7 mouse cellular contexts compared by ENCODE assay signal in the genomic region with DNA sequence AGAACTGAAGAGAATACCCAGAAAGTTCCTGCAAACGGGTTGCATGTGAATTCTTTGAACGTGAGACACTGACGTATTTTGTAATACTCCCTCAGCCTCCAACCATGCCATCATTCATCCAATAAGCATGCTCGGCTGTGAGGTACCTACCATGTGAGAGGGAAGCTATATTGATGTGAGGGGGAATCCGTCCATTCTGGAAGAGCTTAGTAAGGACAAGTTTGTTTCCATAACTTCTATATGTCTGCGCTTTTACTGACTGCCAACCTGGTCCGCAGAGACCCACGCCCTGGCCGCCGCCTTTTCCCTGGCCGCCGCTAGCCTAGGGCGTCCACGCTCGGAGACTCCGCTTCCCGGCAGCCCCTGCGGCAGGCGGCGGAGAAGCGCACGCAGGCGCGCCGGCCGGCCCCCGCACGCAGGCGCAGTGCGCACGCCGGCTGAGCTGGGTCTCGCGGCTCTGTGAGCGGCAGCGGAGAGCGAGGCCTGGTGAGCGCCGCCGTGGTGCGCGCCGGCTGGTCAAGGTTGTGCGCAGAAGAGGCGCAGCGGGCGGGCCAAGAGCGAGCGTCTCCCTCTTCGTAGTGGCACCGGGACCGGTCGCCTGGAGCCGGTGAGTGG. TPM values are rescaled to one million over a fixed set of nuclear protein-coding genes. Genes with fewer than 3 reads are reported as not detected.
DNase-seq lines count a peak whose midpoint lies in the region; ATAC-seq lines count a peak whose summit lies in the region.

No protein-coding gene starts in this region.

- no peaks in the 10 kb centered on the region for H3K9me3 ChIP-seq in intestine, embryonic 16.5 days (ENCODE audit: control insufficient read depth, low read length)
- H3K9me3 ChIP-seq in midbrain, embryonic 11.5 days (ENCODE audit: control insufficient read depth, low read length) = no peaks in the 10 kb centered on the region

- intact Hi-C loops in left cerebral cortex, postnatal 36 days (cut with DNase I) = loop anchor here (2.0 to 5.0 kb wide), 2 partner anchors 89 to 210 kb away; a partner anchor contains a TSS

- peak overlapping the region; percentile 98 for H3K27ac ChIP-seq in intestine, embryonic 16.5 days (ENCODE audit: low read length)
- peak overlapping the region; percentile 98 for H3K27ac ChIP-seq in midbrain, embryonic 11.5 days (ENCODE audit: low read depth, low read length)

- H3K36me3 ChIP-seq in intestine, embryonic 16.5 days (ENCODE audit: control insufficient read depth, insufficient read depth, low read length) = no peaks in the 10 kb centered on the region
- H3K36me3 ChIP-seq in midbrain, embryonic 11.5 days (ENCODE audit: control insufficient read depth, insufficient read depth, low read length) = no peaks in the 10 kb centered on the region

- peak; percentile 96 for ATAC-seq in intestine, embryonic 16.5 days
- ATAC-seq in midbrain, embryonic 11.5 days (ENCODE audit: low FRiP score) = peak; percentile 94

- no peaks in the 10 kb centered on the region for H3K27me3 ChIP-seq in intestine, embryonic 16.5 days (replicated peaks; ENCODE audit: control insufficient read depth, insufficient read depth, low read length)
- peaks cover 2% of the 10 kb centered on the region for H3K27me3 ChIP-seq in midbrain, embryonic 11.5 days (ENCODE audit: control insufficient read depth, insufficient read depth, low read length)

- peaks cover 9% of the 10 kb centered on the region for H3K4me1 ChIP-seq in intestine, embryonic 16.5 days (ENCODE audit: control insufficient read depth, insufficient read depth, low read length)
- no peaks in the 10 kb centered on the region for H3K4me1 ChIP-seq in midbrain, embryonic 11.5 days (ENCODE audit: control insufficient read depth, insufficient read depth, low read length)

- peak; percentile 96 for DNase-seq in adrenal gland, adult 2 months
- peak; percentile 83 for DNase-seq in embryo, embryonic 11.5 days (ENCODE audit: low read depth, low spot score)
- DNase-seq in gastrocnemius, postnatal 4 days (ENCODE audit: low spot score in 2 of 2) = peak; percentile 88 to 90
- DNase-seq in left cerebral cortex, postnatal 36 days (ENCODE audit: low spot score in 2 of 2) = peak; percentile 91 to 97
- peak; percentile 99 for DNase-seq in midbrain, embryonic 11.5 days (ENCODE audit: low spot score, missing footprints)
- peak; percentile 87 for DNase-seq in skeletal muscle tissue, adult 2 months (ENCODE audit: low read depth, low spot score)

- H3K4me2 ChIP-seq in intestine, embryonic 16.5 days (ENCODE audit: low read depth, low read length) = peak overlapping the region; percentile 68
- H3K4me2 ChIP-seq in midbrain, embryonic 11.5 days = peak overlapping the region; percentile 68

- peak overlapping the region; percentile 86 for H3K4me3 ChIP-seq in intestine, embryonic 16.5 days (ENCODE audit: low read length)
- peak overlapping the region; percentile 92 for H3K4me3 ChIP-seq in midbrain, embryonic 11.5 days (ENCODE audit: low read depth, low read length)

- peak overlapping the region; percentile 89 for H3K9ac ChIP-seq in intestine, embryonic 16.5 days (ENCODE audit: low read depth, low read length)
- peak overlapping the region; percentile 94 for H3K9ac ChIP-seq in midbrain, embryonic 11.5 days (ENCODE audit: low read length)

- WGBS in intestine, embryonic 16.5 days = under 1% methylated on average over 40 of the region's 54 CpGs
- WGBS in midbrain, embryonic 11.5 days = under 1% methylated on average over 50 of the region's 54 CpGs

RNA-seq across cellular contexts. Expression of a gene that starts 4.5 kb away (rescaled TPM):
- 10 to 100 TPM; 70.3 to 100.0 TPM for total RNA-seq in adrenal gland, adult 2 months (2021)
- 2.5 and 3.8 TPM in 2 replicates for polyA plus RNA-seq in adrenal gland, adult 2 months (2012; rRNA removed)
- total RNA-seq in gastrocnemius, postnatal 4 days (2021) = 10 to 100 TPM; 62.5 to 71.0 TPM
- 31.6 and 33.3 TPM in 2 replicates for polyA plus RNA-seq in intestine, embryonic 16.5 days (2015; fragmentation: Nextera tagmentation; extraction: Ambion mirVana)
- 100 to 1,000 TPM; 135 to 137 TPM for total RNA-seq in left cerebral cortex, postnatal 36 days (2021)
- 90.7 and 99.9 TPM in 2 replicates for polyA plus RNA-seq in midbrain, embryonic 11.5 days (2014; fragmentation: Nextera tagmentation; extraction: Ambion mirVana)

RNA-seq across cellular contexts. Expression of a gene that starts 44.1 kb away (rescaled TPM):
- 10 to 100 TPM in 1 of 2 experiments, 1 to 10 TPM in 1; 7.0 to 10.2 TPM for total RNA-seq in adrenal gland, adult 2 months (2021)
- 2.8 and 3.0 TPM in 2 replicates for polyA plus RNA-seq in adrenal gland, adult 2 months (2012; rRNA removed)
- 1 to 10 TPM; 4.6 to 5.5 TPM for total RNA-seq in gastrocnemius, postnatal 4 days (2021)
- 8.5 and 9.2 TPM in 2 replicates for polyA plus RNA-seq in intestine, embryonic 16.5 days (2015; fragmentation: Nextera tagmentation; extraction: Ambion mirVana)
- total RNA-seq in left cerebral cortex, postnatal 36 days (2021) = 1 to 10 TPM; 3.9 to 4.2 TPM
- 2.8 and 3.1 TPM in 2 replicates for polyA plus RNA-seq in midbrain, embryonic 11.5 days (2014; fragmentation: Nextera tagmentation; extraction: Ambion mirVana)

RNA-seq across cellular contexts. Expression of a gene that starts 44.7 kb away (rescaled TPM):
- total RNA-seq in adrenal gland, adult 2 months (2021) = 10 to 100 TPM; 10.7 to 15.4 TPM
- 1.8 and 2.1 TPM in 2 replicates for polyA plus RNA-seq in adrenal gland, adult 2 months (2012; rRNA removed)
- total RNA-seq in gastrocnemius, postnatal 4 days (2021) = 1 to 10 TPM; 7.6 TPM
- polyA plus RNA-seq in intestine, embryonic 16.5 days (2015; fragmentation: Nextera tagmentation; extraction: Ambion mirVana) = 13.0 and 15.5 TPM in 2 replicates
- total RNA-seq in left cerebral cortex, postnatal 36 days (2021) = 1 to 10 TPM; 1.8 to 2.9 TPM
- 1.8 and 2.6 TPM in 2 replicates for polyA plus RNA-seq in midbrain, embryonic 11.5 days (2014; fragmentation: Nextera tagmentation; extraction: Ambion mirVana)

RNA-seq across cellular contexts. Expression of a gene that starts 58.0 kb away (rescaled TPM):
- 1 to 10 TPM; 3.1 to 5.2 TPM for total RNA-seq in adrenal gland, adult 2 months (2021)
- polyA plus RNA-seq in adrenal gland, adult 2 months (2012; rRNA removed) = 0.59 and 0.75 TPM in 2 replicates
- 1 to 10 TPM; 5.0 to 5.3 TPM for total RNA-seq in gastrocnemius, postnatal 4 days (2021)
- polyA plus RNA-seq in intestine, embryonic 16.5 days (2015; fragmentation: Nextera tagmentation; extraction: Ambion mirVana) = 5.7 and 5.9 TPM in 2 replicates
- 1 to 10 TPM; 3.8 to 4.8 TPM for total RNA-seq in left cerebral cortex, postnatal 36 days (2021)
- polyA plus RNA-seq in midbrain, embryonic 11.5 days (2014; fragmentation: Nextera tagmentation; extraction: Ambion mirVana) = 12.0 and 15.5 TPM in 2 replicates

Comparison
In these comparisons a context has a peak if more than half of its experiments do, and no peak if none do; other contexts are left out.
1. Peak in every context shown above with its lines: DNase-seq, ATAC-seq, H3K4me3 ChIP-seq and H3K27ac ChIP-seq.